Mouse (Mus musculus): ENCODE measurements around the gene Gca.

GRCm38 (mm10) chr2:62628356-62628755, 35.7 kb upstream of the Gca start:
- TF ChIP-seq CTCF (IDR thresholded peaks at IDR 0.05; ENCODE audit: low read depth), result no peak
- TF ChIP-seq EP300 (IDR thresholded peaks at IDR 0.05; ENCODE audit: low read depth), result no peak
